Mouse (Mus musculus): ENCODE measurements around the gene Gm7030.
"Not testable (repeated sequence)": the region's sequence is repeated elsewhere in the genome, so short reads cannot be mapped to it uniquely, and the experiment has no call there.

DNA sequence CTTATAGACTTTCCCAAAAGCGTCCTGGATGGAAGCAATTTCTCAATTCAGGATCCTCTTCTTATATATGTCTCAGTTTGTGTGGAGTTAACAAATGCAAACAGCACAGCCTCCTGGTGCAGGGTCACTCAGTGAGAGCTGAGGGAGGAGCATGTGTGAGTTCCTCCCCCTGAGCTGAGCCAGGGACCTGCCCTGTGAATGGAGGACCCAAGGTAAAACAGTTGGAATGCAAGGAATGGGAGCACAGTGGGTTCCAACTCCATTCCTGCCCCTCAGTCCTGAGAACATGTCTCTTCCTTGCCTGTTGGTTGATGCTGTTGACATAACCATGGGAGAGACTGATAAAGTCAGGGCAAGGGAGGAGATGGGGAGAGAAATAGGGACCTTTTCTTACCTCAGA lies 39.9 kb upstream of the Gm7030 start:
- TF ChIP-seq CTCF (conservative IDR thresholded peaks at IDR 0.05; ENCODE audit: insufficient read depth, insufficient read length, low read depth, low read length); POLR2A (IDR thresholded peaks at IDR 0.05; ENCODE audit: low read depth, low read length): not testable (repeated sequence)

All from kidney, adult 2 months (tissue).